Mouse (Mus musculus) heart, adult 2 months (tissue): ENCODE results near the gene Psma7.

Experiments
- CTCF ChIP-seq: fragments of 200-600 bp; IDR thresholded peaks from 2 replicates; pipeline ENCODE4 v1.8.1; 2022; ENCODE audit warnings: antibody characterized with exemption, mild to moderate bottlenecking, moderate library complexity
- POLR2A ChIP-seq: fragments of 200-500 bp; IDR thresholded peaks from 2 replicates; pipeline ENCODE4 v1.6.1; 2011; ENCODE audit warnings: mild to moderate bottlenecking, low read depth, low read length, control low read depth; ENCODE audit not compliant: insufficient read depth

DNA sequence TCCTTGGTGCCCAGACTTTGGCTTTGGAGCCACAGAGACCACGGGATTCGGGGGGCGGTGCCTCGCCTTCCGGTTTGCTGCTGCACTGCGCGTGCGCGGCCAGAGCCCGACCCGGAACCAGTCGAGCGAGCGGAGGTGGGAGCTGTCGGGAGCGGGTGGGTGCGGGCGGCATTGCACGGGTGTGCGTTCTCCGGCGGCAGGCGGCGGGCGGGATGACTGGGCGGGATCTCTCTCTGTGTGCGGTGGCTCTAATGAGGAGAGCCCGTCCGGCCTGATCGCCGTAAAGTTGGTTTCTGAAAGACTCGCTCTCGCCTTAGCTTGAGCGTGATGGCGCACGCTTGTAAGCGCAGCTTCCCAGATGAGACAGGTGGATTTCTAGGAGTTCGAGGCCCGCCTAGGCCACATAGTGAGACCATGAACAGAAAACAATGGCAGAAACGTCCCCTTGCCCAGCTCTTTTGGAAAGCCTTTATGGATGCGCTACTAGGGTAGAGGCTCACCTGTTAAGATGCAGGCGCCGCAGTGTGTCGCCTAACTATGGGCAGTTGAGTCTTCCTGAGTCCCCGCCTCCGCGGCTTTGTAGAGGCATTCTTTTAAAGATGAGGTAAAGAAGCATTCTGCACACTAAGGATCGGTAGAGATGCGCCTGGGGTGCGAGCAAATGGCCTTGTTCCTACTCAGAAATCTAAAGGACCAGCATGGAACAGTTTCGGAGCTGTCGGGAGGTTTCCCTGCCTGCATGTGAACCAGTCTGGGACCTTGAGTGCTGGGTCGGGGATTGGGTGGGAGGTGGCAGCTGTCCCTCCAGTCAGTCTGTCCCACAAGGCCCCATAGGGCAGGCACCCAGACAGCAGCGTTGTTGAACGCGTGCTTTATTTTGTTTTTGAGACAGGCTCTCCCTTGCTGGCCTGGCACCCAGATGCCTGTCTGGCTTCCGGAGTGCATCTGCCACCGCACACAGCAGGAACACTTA is 28.5 kb upstream of the Psma7 start, which contains the start of gene Mtg2:
- TF ChIP-seq CTCF (peak; percentile 29), POLR2A (peak; percentile 89)
